Mouse (Mus musculus) brown adipose tissue, adult 24 weeks (tissue): ENCODE results near the gene P3h4. TPM values are rescaled to one million over a fixed set of nuclear protein-coding genes. Genes with fewer than 3 reads are reported as not detected.

Source experiments
- H3K27ac ChIP-seq: fragments of 200-500 bp; replicated peaks from 2 replicates; pipeline ENCODE4 v1.5.1; 2012; ENCODE audit warnings: low read depth, mild to moderate bottlenecking, low read length
- H3K4me1 ChIP-seq: fragments of 200-500 bp; 2 replicates; pipeline ENCODE4 v1.6.1; 2012; ENCODE audit warnings: low read length, mixed read lengths; ENCODE audit not compliant: control insufficient read depth, insufficient read depth, insufficient read length
- H3K4me3 ChIP-seq: fragments of 200-500 bp; 2 replicates; pipeline ENCODE4 v1.5.1; 2012; ENCODE audit warnings: low read depth, mild to moderate bottlenecking, low read length, moderate library complexity; ENCODE audit not compliant: insufficient read depth
- polyA plus RNA-seq: library from polyadenylated mRNA; stranded (reverse); fragments of >200 nt; gene quantifications from 2 replicates; pipeline ENCODE4 v1.2.4, GENCODE M21; 2012; ENCODE audit not compliant: missing spikeins, insufficient read depth, insufficient read length

Gene P3h4
- polyA plus RNA-seq, 1 experiment = 5.7 TPM

DNA sequence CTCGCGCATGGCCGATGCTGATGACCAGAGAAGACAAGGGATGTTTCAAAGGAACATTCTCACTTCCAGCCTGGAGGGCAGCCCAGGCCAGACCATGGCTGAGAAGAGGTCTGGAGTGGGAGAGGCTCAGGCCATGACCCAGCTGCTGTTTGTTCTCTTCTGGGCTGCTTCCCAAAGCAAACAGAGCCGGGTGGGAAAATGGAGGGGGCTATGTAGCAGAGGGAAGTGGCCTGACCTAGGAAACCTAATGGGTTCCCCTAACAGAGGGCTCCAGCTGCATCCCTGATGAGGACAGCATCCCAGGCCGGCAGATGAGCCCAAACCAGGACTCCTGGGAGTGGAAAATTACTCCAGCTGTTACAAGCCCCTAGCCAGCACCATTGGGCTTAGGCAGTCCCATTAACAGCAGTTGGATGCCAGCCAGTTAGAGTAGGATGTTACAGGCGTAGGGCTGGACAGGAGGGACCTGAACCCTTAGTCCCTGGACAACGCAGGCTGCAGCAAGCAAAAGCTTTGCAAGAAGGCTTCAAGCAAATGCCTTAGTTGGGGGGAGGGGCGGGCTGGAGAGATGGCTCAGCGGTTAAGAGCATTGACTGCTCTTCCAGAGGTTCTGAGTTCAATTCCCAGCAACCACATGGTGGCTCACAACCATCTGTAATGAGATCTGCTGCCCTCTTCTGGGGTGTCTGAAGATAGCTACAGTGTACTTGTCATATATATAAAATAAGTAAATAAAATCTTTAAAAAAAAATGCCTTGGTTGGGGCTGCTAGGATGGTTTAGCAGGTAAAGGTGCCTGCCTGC lies 23.4 kb downstream of the P3h4 start:
- Histone ChIP-seq H3K4me1 (peaks cover 36% of the 10 kb centered on the region), H3K27ac (peak overlapping the region; percentile 95), H3K4me3 (no peak overlapping the region)

- Histone ChIP-seq H3K27ac (peak overlapping the region; percentile 95), H3K4me3 (no peak overlapping the region; the same call in 1 of the 2 replicates), H3K4me1 (peaks cover 35% of the 10 kb centered on the region)
Observed at GRCm38 (mm10) chr11:100389931-100390445, 24.6 kb downstream of the P3h4 start.

GRCm38 (mm10) chr11:100388588-100388987 lies 26.0 kb downstream of the P3h4 start:
- Histone ChIP-seq H3K4me3 (peak overlapping the region; percentile 39), H3K27ac (peak overlapping the region; percentile 95), H3K4me1 (peaks cover 28% of the 10 kb centered on the region)

- Histone ChIP-seq H3K27ac (peak overlapping the region; percentile 95), H3K4me3 (peak overlapping the region; percentile 39), H3K4me1 (peaks cover 21% of the 10 kb centered on the region)
Observed at GRCm38 (mm10) chr11:100387589-100388375, 26.9 kb downstream of the P3h4 start.

DNA sequence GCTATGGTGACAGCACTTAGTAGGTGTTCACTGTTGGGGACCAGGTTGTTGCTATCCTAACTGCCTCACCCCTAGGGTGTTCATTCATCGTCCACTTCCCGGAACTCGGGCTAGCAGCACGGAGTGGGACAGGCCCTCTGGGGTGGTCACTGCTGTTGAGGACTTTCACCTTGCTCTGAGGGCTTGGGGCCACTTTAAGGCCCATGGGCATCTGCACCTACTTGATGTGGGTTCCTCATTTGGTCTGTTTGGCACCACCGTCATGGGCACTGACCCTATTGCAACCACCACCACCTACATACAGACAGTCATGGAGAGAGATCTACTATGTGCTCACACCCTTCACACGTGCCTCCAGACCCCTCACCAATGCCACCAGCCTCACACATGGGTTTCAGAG lies 27.5 kb downstream of the P3h4 start:
- H3K4me1 ChIP-seq = peaks cover 21% of the 10 kb centered on the region
- H3K27ac ChIP-seq = peak overlapping the region; percentile 82
- peak overlapping the region; percentile 13 for H3K4me3 ChIP-seq

- Histone ChIP-seq H3K4me1 (peaks cover 18% of the 10 kb centered on the region), H3K27ac (peak overlapping the region; percentile 82), H3K4me3 (0 out of 2 replicates have a peak overlapping the region, but pooled peaks have one; percentile 13)
Observed at GRCm38 (mm10) chr11:100386586-100386985, 28.1 kb downstream of the P3h4 start.

DNA sequence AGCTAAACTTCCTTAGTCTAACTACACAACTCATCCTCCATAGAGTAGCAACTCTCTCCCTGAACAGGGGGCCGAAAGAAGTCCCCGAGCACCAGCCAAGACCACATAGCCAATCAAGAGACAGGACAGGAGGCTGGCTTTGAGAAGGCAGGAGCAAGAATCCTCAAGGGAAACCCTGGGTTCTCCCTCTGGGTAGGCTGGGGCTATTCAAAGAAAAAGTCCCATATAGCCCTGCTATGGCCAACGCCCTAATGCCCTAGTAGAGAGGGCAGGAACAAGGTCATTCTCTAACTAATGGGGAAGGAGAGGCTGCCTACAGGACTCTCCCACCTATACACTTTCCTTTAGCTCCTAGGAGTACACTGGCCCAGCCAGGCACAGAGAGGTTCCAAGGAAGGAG lies 29.6 kb downstream of the P3h4 start:
- Histone ChIP-seq H3K4me1 (peaks cover 18% of the 10 kb centered on the region), H3K4me3 (no peak overlapping the region), H3K27ac (peak overlapping the region; percentile 25; the same call in 1 of the 2 replicates)

DNA sequence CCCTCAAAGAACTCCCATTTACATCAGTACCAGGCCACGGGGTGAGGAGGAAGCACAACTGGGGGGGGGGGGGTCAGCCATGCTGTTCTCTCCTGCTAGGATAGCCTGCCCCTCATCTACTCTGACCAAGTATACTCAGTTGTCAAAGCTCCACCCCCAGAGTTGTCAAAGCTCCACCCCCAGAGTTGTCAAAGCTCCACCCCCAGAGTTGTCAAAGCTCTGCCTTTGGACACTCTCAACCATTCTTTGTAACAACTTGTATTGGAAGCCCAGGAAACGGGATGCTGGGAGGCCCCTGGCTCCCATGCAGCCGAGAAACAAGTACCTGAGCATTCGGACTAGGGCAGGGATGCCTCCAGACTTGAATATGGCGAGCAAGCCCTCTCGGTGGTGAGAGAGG lies 32.0 kb downstream of the P3h4 start:
- no peak overlapping the region for H3K27ac ChIP-seq
- peaks cover 22% of the 10 kb centered on the region for H3K4me1 ChIP-seq

GRCm38 (mm10) chr11:100379311-100379710 lies 35.3 kb downstream of the P3h4 start:
- Histone ChIP-seq H3K4me1 (peaks cover 24% of the 10 kb centered on the region), H3K27ac (peak overlapping the region; percentile 35; the same call in 1 of the 2 replicates), H3K4me3 (no peak overlapping the region)

More for the DNA sequence above, 32.0 kb downstream of the P3h4 start:
- H3K4me3 ChIP-seq = no peak overlapping the region

- H3K4me1 ChIP-seq = peaks cover 24% of the 10 kb centered on the region
- H3K4me3 ChIP-seq = no peak overlapping the region
- peak overlapping the region; percentile 35; the same call in 1 of the 2 replicates for H3K27ac ChIP-seq
Observed at GRCm38 (mm10) chr11:100378446-100378845, 36.2 kb downstream of the P3h4 start.

GRCm38 (mm10) chr11:100377989-100378388 lies 36.6 kb downstream of the P3h4 start:
- no peak overlapping the region for H3K4me3 ChIP-seq
- peaks cover 24% of the 10 kb centered on the region for H3K4me1 ChIP-seq
- H3K27ac ChIP-seq = peak overlapping the region; percentile 35; the same call in 1 of the 2 replicates

DNA sequence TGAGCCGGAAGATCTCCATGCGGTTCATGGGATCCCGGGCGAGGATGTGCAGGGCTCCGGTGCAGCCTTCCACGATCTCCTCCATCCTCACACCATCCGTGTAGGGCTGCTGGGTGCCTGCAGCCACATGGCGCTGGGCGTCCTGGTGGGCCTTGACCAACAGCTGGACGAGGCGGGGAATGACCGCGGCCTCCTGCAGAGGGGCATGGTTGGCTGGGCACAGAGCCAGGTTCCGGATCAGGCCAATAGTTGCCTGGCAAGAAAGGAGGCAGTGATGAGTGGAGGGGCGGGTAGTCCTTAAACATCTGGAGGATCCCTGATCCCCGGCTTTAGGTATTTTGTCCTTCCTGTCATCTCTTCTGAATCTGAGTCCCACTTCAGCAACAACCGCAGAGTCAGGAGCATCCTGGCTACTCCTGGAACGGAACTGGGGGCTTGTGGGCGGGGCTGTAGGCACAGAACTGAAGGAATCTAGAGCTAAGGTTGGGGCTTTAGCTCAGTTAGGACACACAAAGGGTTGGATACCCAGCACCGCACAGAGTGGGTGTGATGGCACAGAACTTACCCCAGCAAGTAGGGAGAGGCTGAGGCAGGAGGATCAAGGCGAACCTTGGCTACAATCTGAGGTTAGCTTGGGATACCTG lies 37.8 kb downstream of the P3h4 start:
- Histone ChIP-seq H3K4me1 (peaks cover 27% of the 10 kb centered on the region), H3K4me3 (no peak overlapping the region), H3K27ac (peak overlapping the region; percentile 84)

DNA sequence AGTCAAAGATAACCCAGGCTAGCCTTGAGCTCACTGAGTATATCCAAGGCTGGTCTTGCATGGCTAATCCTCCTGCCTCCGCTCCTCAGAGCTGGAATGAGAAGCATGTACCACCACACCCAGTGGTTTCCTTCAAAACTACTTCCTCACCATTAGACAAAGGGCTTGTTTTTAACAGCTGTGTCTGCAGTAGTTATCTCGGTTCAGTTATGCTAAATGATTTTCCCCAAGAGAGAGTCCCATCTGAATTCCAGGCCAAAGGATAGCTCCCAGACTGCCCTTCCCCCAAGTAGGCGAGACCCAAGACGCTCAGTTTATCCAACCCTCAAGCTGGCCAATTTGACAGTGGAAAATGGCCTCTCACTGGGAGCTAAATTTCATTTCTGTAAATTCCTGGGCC lies 38.6 kb downstream of the P3h4 start:
- Histone ChIP-seq H3K27ac (peak overlapping the region; percentile 84), H3K4me1 (peaks cover 27% of the 10 kb centered on the region), H3K4me3 (no peak overlapping the region)

GRCm38 (mm10) chr11:100375127-100375526 lies 39.5 kb downstream of the P3h4 start:
- no peak overlapping the region for H3K4me3 ChIP-seq
- H3K4me1 ChIP-seq = peaks cover 32% of the 10 kb centered on the region
- peak overlapping the region; percentile 78 for H3K27ac ChIP-seq
